Mouse (Mus musculus): ENCODE measurements around the gene Frs2.

The Frs2 gene

DNA sequence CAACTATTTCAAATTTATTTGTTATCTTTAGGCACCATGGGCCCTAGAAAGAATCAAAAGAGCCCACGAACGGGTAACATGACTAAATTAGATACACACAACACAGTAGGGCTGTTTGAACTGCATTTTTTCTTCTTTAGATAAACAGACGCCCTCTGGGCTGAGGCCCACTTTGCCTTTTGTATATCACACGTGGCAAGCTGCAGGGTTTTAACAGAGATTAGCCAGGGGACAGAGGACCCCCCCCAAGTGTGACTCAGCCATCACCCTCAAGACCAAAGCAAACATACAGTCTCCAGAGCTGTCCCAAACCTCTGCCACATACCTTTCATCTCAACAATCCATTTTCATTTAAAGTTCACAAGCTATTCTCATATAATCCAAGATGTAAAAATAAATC, 42.1 kb downstream of the Frs2 start:
- no peak for DNase-seq (ENCODE audit: low read depth, low spot score)

- no peak for DNase-seq (ENCODE audit: low read depth, low spot score)
Observed at GRCm38 (mm10) chr10:117105015-117105414, 43.3 kb downstream of the Frs2 start.

DNA sequence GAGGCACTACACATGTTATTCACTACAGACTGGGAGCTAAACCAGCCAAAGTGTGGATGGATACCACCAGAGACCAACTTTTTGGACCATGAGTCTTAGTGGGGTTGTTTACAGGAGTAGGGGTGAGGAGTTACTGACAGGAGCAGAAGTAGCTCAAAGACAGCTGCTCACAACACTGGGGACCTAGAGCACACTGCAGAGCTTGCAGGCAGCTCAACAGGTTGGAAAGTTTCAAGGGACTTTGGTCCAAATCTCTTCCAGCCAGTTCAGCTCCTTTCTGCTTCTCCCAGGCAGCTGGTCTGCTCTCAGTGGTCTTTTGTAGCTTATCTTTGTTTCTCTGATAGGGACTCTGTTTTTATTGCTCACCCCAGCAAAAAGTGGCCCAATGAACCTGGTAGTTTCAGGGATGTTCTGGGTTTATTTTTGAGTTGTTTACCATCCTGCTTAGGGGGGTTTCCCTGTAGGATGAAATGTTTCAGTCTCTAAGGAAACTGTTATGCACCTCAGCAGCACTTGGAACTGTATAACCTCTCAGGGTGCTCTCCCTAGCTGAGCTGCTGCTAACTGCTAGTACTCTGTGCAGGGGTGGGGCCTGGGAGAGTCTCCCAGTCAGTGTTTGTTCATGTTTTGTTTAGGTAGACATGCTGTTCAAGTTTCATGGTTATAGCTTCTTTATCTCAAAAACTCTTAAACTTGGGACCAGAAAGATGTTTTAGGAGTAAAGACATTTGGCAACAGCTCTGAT, 44.3 kb downstream of the Frs2 start:
- DNase-seq (ENCODE audit: low read depth, low spot score), result no peak

GRCm38 (mm10) chr10:117100175-117100574, 48.2 kb downstream of the Frs2 start:
- DNase-seq (ENCODE audit: low read depth, low spot score), result no peak

GRCm38 (mm10) chr10:117097116-117097698, 51.1 kb downstream of the Frs2 start:
- DNase-seq (ENCODE audit: low read depth, low spot score), result no peak

DNA sequence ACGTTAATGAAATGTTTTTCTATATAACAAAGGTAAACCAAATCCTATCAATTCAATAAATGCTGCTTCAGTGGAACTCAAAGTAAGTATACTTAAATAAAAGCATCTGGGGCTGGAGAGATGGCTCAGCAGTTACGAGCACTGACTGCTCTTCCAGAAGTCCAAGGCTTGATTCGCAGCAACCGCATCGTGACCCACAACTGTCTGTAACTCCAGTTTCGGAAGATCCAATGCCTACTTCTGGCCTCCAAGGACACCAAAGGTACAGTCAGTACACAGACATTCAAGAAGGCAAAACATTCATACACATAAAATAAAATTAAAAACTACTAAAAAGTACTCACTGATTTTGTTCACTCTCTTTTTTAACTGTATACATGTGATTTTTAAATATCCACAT, 52.2 kb downstream of the Frs2 start:
- DNase-seq (ENCODE audit: low read depth, low spot score), result no peak

DNA sequence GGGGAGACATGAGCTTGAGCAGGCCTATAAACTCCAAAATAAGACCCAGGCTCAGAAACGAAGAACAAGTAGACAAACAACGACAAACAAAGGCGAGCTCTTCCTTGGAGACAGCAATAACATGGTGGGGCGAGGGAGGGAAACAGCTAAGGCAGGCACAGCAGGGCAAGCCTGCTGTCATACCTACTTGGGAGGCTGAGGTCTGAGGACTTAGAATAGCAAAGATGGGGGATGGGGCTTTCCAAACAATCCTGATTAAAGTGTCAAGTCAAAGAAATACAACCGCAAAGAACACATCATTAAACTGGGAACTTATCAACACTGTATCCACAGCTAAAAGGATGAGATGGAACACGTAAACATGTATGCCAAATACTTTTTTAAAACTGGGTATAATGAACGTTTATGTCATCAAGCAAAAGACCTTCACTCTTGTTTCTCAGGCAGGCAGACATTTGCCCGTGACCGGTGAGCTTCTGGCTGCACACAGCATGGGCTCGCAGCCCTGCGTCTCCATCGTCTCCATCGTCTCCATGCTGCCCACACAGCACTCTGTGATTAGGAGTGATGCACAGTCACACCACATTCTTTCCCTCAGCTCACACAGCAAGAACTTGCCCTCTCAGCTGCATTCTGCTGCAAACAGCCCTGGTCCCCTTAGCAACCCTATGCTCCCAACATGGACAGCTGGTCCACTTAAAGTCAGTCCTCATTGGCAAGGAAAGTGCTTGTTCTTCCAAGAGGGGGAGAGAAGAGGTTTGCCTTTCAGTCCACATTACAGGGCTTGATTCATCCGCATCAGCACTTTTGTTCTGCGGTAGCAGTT, 53.6 kb downstream of the Frs2 start:
- DNase-seq (ENCODE audit: low read depth, low spot score), result peak; percentile 23

- no peak for DNase-seq (ENCODE audit: low read depth, low spot score)
Observed at GRCm38 (mm10) chr10:117089628-117090027, 58.7 kb downstream of the Frs2 start.

- no peak for DNase-seq (ENCODE audit: low read depth, low spot score)
Observed at GRCm38 (mm10) chr10:117081914-117082359, 66.4 kb downstream of the Frs2 start.

GRCm38 (mm10) chr10:117081326-117081725, 67.0 kb downstream of the Frs2 start:
- no peak for DNase-seq (ENCODE audit: low read depth, low spot score)

- DNase-seq (ENCODE audit: low read depth, low spot score), result no peak
Observed at GRCm38 (mm10) chr10:117078284-117078683, 70.0 kb downstream of the Frs2 start.

- DNase-seq (ENCODE audit: low read depth, low spot score), result no peak
Observed at GRCm38 (mm10) chr10:117073176-117073575, 75.2 kb downstream of the Frs2 start.

GRCm38 (mm10) chr10:117072191-117072888, 76.0 kb downstream of the Frs2 start:
- DNase-seq (ENCODE audit: low read depth, low spot score), result no peak

GRCm38 (mm10) chr10:117069109-117069508, 79.2 kb downstream of the Frs2 start:
- DNase-seq (ENCODE audit: low read depth, low spot score), result no peak

DNA sequence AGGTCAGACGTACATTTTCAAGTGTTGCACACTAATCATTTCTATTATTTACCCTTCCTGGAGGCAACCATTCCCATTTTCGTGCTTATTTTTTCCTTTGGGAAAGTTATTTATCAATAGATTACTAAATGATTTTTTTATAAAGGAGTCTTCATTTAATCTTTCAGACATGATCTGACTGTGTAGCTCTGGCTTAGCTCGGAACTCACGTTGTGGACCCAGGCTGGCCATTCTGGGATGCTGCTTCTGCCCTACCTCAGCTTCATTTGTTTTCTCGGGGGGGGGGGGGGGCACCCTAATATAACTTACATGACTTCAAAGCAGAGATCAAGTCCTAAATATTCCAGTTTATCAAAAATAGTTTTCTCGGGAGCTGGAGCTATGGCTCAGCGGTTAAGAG, 84.3 kb downstream of the Frs2 start:
- DNase-seq (ENCODE audit: low read depth, low spot score), result no peak

- peak; percentile 90 for DNase-seq (ENCODE audit: low read depth, low spot score)
Observed at GRCm38 (mm10) chr10:117063254-117064021, 84.9 kb downstream of the Frs2 start, which contains the start of gene Cct2. Gene Cct2, minus strand, starts transcription at chr10:117063814.

- DNase-seq (ENCODE audit: low read depth, low spot score), result no peak
Observed at GRCm38 (mm10) chr10:117062894-117063253, 85.5 kb downstream of the Frs2 start.

DNA sequence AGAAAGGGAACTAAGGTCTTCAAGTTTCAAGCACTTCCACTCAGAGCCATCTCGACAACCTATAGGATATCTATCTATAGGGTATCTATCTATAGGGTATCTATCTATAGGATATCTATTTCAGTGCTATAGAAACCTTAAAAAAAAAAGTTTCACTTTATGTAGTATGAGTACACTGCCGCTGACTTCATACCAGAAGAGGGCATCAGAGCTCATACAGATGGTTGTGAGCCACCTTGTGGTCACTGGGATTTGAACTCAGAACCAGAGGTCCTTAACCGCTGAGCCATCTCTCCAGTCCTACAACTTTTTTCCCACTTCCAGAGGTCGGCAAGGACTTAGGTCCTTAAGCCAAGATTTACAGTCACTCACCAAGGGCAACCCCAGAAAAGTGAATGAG, 92.7 kb downstream of the Frs2 start:
- no peak for DNase-seq (ENCODE audit: low read depth, low spot score)

DNA sequence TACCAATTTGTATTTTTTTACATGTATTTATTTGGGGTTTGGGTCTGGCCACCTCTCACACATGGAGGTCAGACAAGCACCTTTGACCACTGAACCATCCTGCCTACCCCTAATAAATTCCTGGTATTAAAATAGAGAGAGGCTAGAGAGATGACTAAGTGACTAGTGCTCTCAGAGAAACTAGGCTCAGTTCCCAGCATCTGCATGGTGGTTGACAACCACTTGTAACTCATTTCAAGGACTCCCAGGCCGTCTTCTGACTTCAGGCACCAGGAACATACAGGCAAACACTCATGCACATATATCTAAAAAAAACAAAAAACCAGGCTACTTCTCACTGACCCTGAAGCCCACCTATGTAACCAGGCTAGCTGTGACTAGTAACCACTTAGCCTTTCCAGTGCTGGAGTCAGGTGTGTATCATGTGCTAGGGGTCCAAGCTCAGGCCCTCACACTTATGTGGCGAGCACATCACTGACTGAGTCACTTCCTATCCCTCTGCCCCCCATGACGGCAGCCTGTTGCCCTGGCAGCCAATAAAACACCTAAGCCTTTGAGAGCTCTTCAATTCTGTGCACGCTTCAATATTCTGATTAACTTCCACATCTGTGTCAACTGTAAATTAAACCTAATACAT, 98.3 kb downstream of the Frs2 start:
- no peak for DNase-seq (ENCODE audit: low read depth, low spot score)

DNA sequence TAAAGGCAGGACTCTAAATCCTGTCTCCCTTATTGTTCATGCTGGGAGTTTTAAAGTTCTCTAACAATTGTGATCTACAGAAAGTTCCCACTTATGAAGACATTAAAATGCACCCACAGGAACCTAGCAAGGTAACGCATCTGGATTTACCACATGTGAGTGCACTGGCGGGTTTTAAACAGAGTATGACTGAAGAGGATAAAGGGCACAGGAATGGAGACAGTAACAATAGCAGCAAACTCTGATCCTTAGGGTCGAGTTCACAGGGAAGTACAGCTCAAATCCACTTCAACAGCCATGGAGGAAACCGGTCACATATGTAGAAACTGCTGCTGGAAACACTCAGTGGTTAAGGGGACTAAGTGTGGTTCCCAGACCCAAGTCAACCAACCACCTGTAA, 99.1 kb downstream of the Frs2 start:
- DNase-seq (ENCODE audit: low read depth, low spot score), result no peak

Measured in telencephalon, adult 2 months (tissue).